Mouse (Mus musculus): Measurements from ENCODE around the gene P2rx1. TPM values are rescaled to one million over a fixed set of nuclear protein-coding genes. Genes with fewer than 3 reads are reported as not detected.
A peak's percentile ranks its signal among the peaks of the same experiment; 100 is the strongest.

The P2rx1 gene
- 1 to 10 TPM in 1 of 2 experiments, under 1 TPM in 1; 0.31 to 1.6 TPM for total RNA-seq (2021)
- long read RNA-seq, experiment 1, result 0 reads
- long read RNA-seq, experiment 2, result 0 reads

GRCm38 (mm10) chr11:72998771-72999170 is at the start of gene P2rx1:
P2rx1 (plus strand) TSS chr11:72999103.
- DNase-seq, result no peak

- DNase-seq, result no peak
Measured at GRCm38 (mm10) chr11:72951137-72952000, 47.5 kb upstream of the P2rx1 start.

- no peak for DNase-seq
Measured at GRCm38 (mm10) chr11:72952226-72952625, 46.7 kb upstream of the P2rx1 start.

- no peak for DNase-seq
Measured at GRCm38 (mm10) chr11:72952697-72953096, 46.2 kb upstream of the P2rx1 start.

GRCm38 (mm10) chr11:72953116-72953439 is 45.8 kb upstream of the P2rx1 start:
- no peak for DNase-seq

GRCm38 (mm10) chr11:72953440-72954151 is 45.3 kb upstream of the P2rx1 start:
- peak; percentile 62 for DNase-seq

GRCm38 (mm10) chr11:72954216-72954615 is 44.7 kb upstream of the P2rx1 start:
- DNase-seq, result no peak

GRCm38 (mm10) chr11:72955339-72955974 is 43.4 kb upstream of the P2rx1 start:
- DNase-seq, result no peak

- no peak for DNase-seq
Measured at GRCm38 (mm10) chr11:72957318-72957717, 41.6 kb upstream of the P2rx1 start.

- no peak for DNase-seq
Measured at GRCm38 (mm10) chr11:72959924-72960679, 38.8 kb upstream of the P2rx1 start.

GRCm38 (mm10) chr11:72960723-72961071 is 38.2 kb upstream of the P2rx1 start:
- DNase-seq, result no peak

GRCm38 (mm10) chr11:72961072-72961980 is 37.6 kb upstream of the P2rx1 start, which contains the start of gene Atp2a3:
Atp2a3 (plus strand) TSS chr11:72961169.
- DNase-seq, result peak; percentile 52

- no peak for DNase-seq
Measured at GRCm38 (mm10) chr11:72962378-72962777, 36.5 kb upstream of the P2rx1 start.

GRCm38 (mm10) chr11:72963058-72963788 is 35.7 kb upstream of the P2rx1 start:
- no peak for DNase-seq

- no peak for DNase-seq
Measured at GRCm38 (mm10) chr11:72963789-72964294, 35.1 kb upstream of the P2rx1 start.

GRCm38 (mm10) chr11:72974995-72975503 is 23.9 kb upstream of the P2rx1 start:
- no peak for DNase-seq

- no peak for DNase-seq
Measured at GRCm38 (mm10) chr11:72982516-72982915, 16.4 kb upstream of the P2rx1 start.

- DNase-seq, result no peak
Measured at GRCm38 (mm10) chr11:72983283-72983682, 15.6 kb upstream of the P2rx1 start.

- no peak for DNase-seq
Measured at GRCm38 (mm10) chr11:72986745-72987144, 12.2 kb upstream of the P2rx1 start.

- no peak for DNase-seq
Measured at GRCm38 (mm10) chr11:72987234-72987633, 11.7 kb upstream of the P2rx1 start.

All from gastrocnemius, postnatal 25 days (tissue).